Mouse (Mus musculus): ENCODE data around the gene Gm8024. TPM values are rescaled to one million over a fixed set of nuclear protein-coding genes. Genes with fewer than 3 reads are reported as not detected.
"Not testable (repeated sequence)": the region's sequence is repeated elsewhere in the genome, so short reads cannot be mapped to it uniquely, and the experiment has no call there.

The Gm8024 gene
- polyA plus RNA-seq (2012), result not detected in 2 replicates

GRCm38 (mm10) chr14:42524182-42524581 is at the start of gene Gm8024:
Gene Gm8024, minus strand, starts transcription at chr14:42524282.
- not testable (repeated sequence) for H3K4me1 ChIP-seq (ENCODE audit: control insufficient read depth); H3K36me3 ChIP-seq (ENCODE audit: control insufficient read depth); H3K9me3 ChIP-seq (ENCODE audit: control insufficient read depth, low read length); H3K27me3 ChIP-seq (ENCODE audit: control insufficient read depth); H3K4me3 ChIP-seq (replicated peaks)

GRCm38 (mm10) chr14:42543170-42543701 is 19.2 kb upstream of the Gm8024 start:
- not testable (repeated sequence) for H3K36me3 ChIP-seq (ENCODE audit: control insufficient read depth); H3K4me1 ChIP-seq (ENCODE audit: control insufficient read depth); H3K9me3 ChIP-seq (ENCODE audit: control insufficient read depth, low read length)

GRCm38 (mm10) chr14:42542316-42543169 is 18.5 kb upstream of the Gm8024 start:
- H3K4me3 ChIP-seq (replicated peaks); H3K27me3 ChIP-seq (ENCODE audit: control insufficient read depth); H3K4me1 ChIP-seq (ENCODE audit: control insufficient read depth); H3K36me3 ChIP-seq (ENCODE audit: control insufficient read depth); H3K9me3 ChIP-seq (ENCODE audit: control insufficient read depth, low read length): not testable (repeated sequence)

More at GRCm38 (mm10) chr14:42543170-42543701, 19.2 kb upstream of the Gm8024 start:
- H3K4me3 ChIP-seq (replicated peaks); H3K27me3 ChIP-seq (ENCODE audit: control insufficient read depth): not testable (repeated sequence)

- not testable (repeated sequence) for H3K36me3 ChIP-seq (ENCODE audit: control insufficient read depth); H3K4me1 ChIP-seq (ENCODE audit: control insufficient read depth); H3K4me3 ChIP-seq (replicated peaks); H3K27me3 ChIP-seq (ENCODE audit: control insufficient read depth); H3K9me3 ChIP-seq (ENCODE audit: control insufficient read depth, low read length)
These were observed 21.8 kb downstream of the Gm8024 start, which contains the start of gene Gm8020 for GRCm38 (mm10) chr14:42502249-42502648. Gene Gm8020, minus strand, starts transcription at chr14:42502349.

Other genes starting within 250 kb of the Gm8024 start
- not detected in 2 replicates for gene Gm9611, start 226.9 kb downstream of the Gm8024 start, polyA plus RNA-seq (2012)
- gene Gm7995, start 214.1 kb downstream of the Gm8024 start, polyA plus RNA-seq (2012), result not detected in 2 replicates
- not detected in 2 replicates for gene Gm8005, start 84.6 kb downstream of the Gm8024 start, polyA plus RNA-seq (2012)
- not detected in 2 replicates for gene Gm8011, start 60.4 kb downstream of the Gm8024 start, polyA plus RNA-seq (2012)
- not detected in 2 replicates for gene Gm8020, start 21.9 kb downstream of the Gm8024 start, polyA plus RNA-seq (2012)
- gene Gm17124, start 75.6 kb upstream of the Gm8024 start, polyA plus RNA-seq (2012), result not detected in 2 replicates
- not detected in 2 replicates for gene Gm3633, start 117.6 kb upstream of the Gm8024 start, polyA plus RNA-seq (2012)
- gene Gm10378, start 131.7 kb upstream of the Gm8024 start, polyA plus RNA-seq (2012), result not detected in 2 replicates
- not detected in 2 replicates for gene Gm3015, start 244.5 kb upstream of the Gm8024 start, polyA plus RNA-seq (2012)

Measured in erythroblast, embryonic 14.5 days (primary cell).